In genomic region chr7:35076645-35077044, GRCm38 (mm10) we compare ENCODE assay signal across 12 mouse cellular contexts. TPM values are rescaled to one million over a fixed set of nuclear protein-coding genes. Genes with fewer than 3 reads are reported as not detected.
A peak's percentile ranks its signal among the peaks of the same experiment; 100 is the strongest.
DNase-seq lines count a peak whose midpoint lies in the region; ATAC-seq and TF ChIP-seq lines count a peak whose summit lies in the region.
"Had no signal": no experiment of that assay in that cellular context is flagged by ENCODE, and none has a peak within 500 bp of the region (broad histone marks: within the 10 kb centered on the region; RNA-seq: fewer than 3 reads in every experiment).

No protein-coding gene starts in this region.

- no peak for TF ChIP-seq CTCF in gastrocnemius, adult 2 months (IDR thresholded peaks at IDR 0.05)

- no peak overlapping the region for H3K9ac ChIP-seq in midbrain, embryonic 14.5 days (replicated peaks; ENCODE audit: low read length)
- H3K9ac ChIP-seq in midbrain, embryonic 15.5 days, result no peak overlapping the region
- H3K9ac ChIP-seq in embryonic facial prominence, embryonic 15.5 days, result no peak overlapping the region
- no peak overlapping the region for H3K9ac ChIP-seq in stomach, embryonic 14.5 days (replicated peaks; ENCODE audit: low read depth, low read length)
- H3K9ac ChIP-seq: forebrain, embryonic 13.5 days; limb, embryonic 13.5 days had no signal

- H3K4me1 ChIP-seq in midbrain, embryonic 14.5 days (ENCODE audit: control insufficient read depth, insufficient read depth, low read length), result no peaks in the 10 kb centered on the region
- H3K4me1 ChIP-seq in midbrain, embryonic 15.5 days, result no peaks in the 10 kb centered on the region
- peaks cover 14% of the 10 kb centered on the region for H3K4me1 ChIP-seq in embryonic facial prominence, embryonic 15.5 days
- H3K4me1 ChIP-seq in stomach, embryonic 14.5 days (ENCODE audit: control insufficient read depth, insufficient read depth, low read length), result peaks cover 3% of the 10 kb centered on the region; the same call in 1 of the 2 replicates

- no peak overlapping the region for H3K4me2 ChIP-seq in midbrain, embryonic 14.5 days (ENCODE audit: low read length)
- no peak overlapping the region for H3K4me2 ChIP-seq in midbrain, embryonic 15.5 days
- no peak overlapping the region for H3K4me2 ChIP-seq in embryonic facial prominence, embryonic 15.5 days (replicated peaks)
- H3K4me2 ChIP-seq in stomach, embryonic 14.5 days (replicated peaks; ENCODE audit: low read depth, low read length), result no peak overlapping the region
- H3K4me2 ChIP-seq: forebrain, embryonic 13.5 days; limb, embryonic 13.5 days; midbrain, embryonic 11.5 days had no signal

- no peak overlapping the region for H3K27ac ChIP-seq in gastrocnemius, adult 2 months
- 0 out of 2 replicates have a peak overlapping the region, but pooled peaks have one; percentile 20 for H3K27ac ChIP-seq in midbrain, embryonic 14.5 days (replicated peaks; ENCODE audit: low read depth, low read length)
- no peak overlapping the region for H3K27ac ChIP-seq in midbrain, embryonic 15.5 days
- peak overlapping the region; percentile 68 for H3K27ac ChIP-seq in embryonic facial prominence, embryonic 15.5 days (replicated peaks)
- peak overlapping the region; percentile 27; the same call in 1 of the 2 replicates for H3K27ac ChIP-seq in stomach, embryonic 14.5 days (ENCODE audit: low read length)
- H3K27ac ChIP-seq: forebrain, embryonic 13.5 days; limb, embryonic 13.5 days had no signal

- H3K36me3 ChIP-seq in midbrain, embryonic 14.5 days (ENCODE audit: control insufficient read depth, insufficient read depth, low read length), result no peaks in the 10 kb centered on the region
- no peaks in the 10 kb centered on the region for H3K36me3 ChIP-seq in midbrain, embryonic 15.5 days (replicated peaks)
- no peaks in the 10 kb centered on the region for H3K36me3 ChIP-seq in embryonic facial prominence, embryonic 15.5 days
- no peaks in the 10 kb centered on the region for H3K36me3 ChIP-seq in stomach, embryonic 14.5 days (ENCODE audit: control insufficient read depth, insufficient read depth, low read length)
- H3K36me3 ChIP-seq: limb, embryonic 13.5 days had no signal

- no peaks in the 10 kb centered on the region for H3K27me3 ChIP-seq in midbrain, embryonic 14.5 days (ENCODE audit: control insufficient read depth, insufficient read depth, low read length)
- H3K27me3 ChIP-seq in midbrain, embryonic 15.5 days (replicated peaks), result no peaks in the 10 kb centered on the region
- H3K27me3 ChIP-seq in embryonic facial prominence, embryonic 15.5 days, result no peaks in the 10 kb centered on the region
- H3K27me3 ChIP-seq in stomach, embryonic 14.5 days (ENCODE audit: control insufficient read depth, insufficient read depth, low read length), result no peaks in the 10 kb centered on the region
- H3K27me3 ChIP-seq: forebrain, embryonic 13.5 days; limb, embryonic 13.5 days had no signal

- WGBS in midbrain, embryonic 14.5 days, result 34% methylated on average over 5 of the region's 5 CpGs
- 36% methylated on average over 5 of the region's 5 CpGs for WGBS in midbrain, embryonic 15.5 days
- WGBS in embryonic facial prominence, embryonic 15.5 days, result 39% methylated on average over 5 of the region's 5 CpGs
- 39% methylated on average over 5 of the region's 5 CpGs for WGBS in stomach, embryonic 14.5 days

- DNase-seq in gastrocnemius, adult 2 months, result peak; percentile 24
- no peak for DNase-seq in gastrocnemius, postnatal 4 days (ENCODE audit: low spot score in 2 of 2)
- no peak for DNase-seq in midbrain, embryonic 14.5 days
- DNase-seq in right cerebral cortex, adult 2 months (ENCODE audit: low spot score in 2 of 2), result no peak
- no peak for DNase-seq in layer of hippocampus, adult 9-10 months (ENCODE audit: low spot score)
- DNase-seq: cerebellum, postnatal 14 days had no signal

- ATAC-seq in midbrain, embryonic 14.5 days (ENCODE audit: low FRiP score, low TSS enrichment), result no peak
- ATAC-seq in midbrain, embryonic 15.5 days (replicated peaks), result no peak
- ATAC-seq in embryonic facial prominence, embryonic 15.5 days (ENCODE audit: insufficient number of reproducible peaks, low FRiP score, low TSS enrichment, low read depth), result no peak
- 0 out of 2 replicates have a peak, but pooled peaks have one; percentile 23 for ATAC-seq in stomach, embryonic 14.5 days (ENCODE audit: insufficient number of reproducible peaks, insufficient read depth, low FRiP score, low read depth)
- ATAC-seq: forebrain, embryonic 13.5 days had no signal

- intact Hi-C loops in gastrocnemius, adult 2 months (cut with DNase I), result no loop called here

- H3K9me3 ChIP-seq in midbrain, embryonic 14.5 days (ENCODE audit: control insufficient read depth, low read length), result no peaks in the 10 kb centered on the region
- H3K9me3 ChIP-seq in midbrain, embryonic 15.5 days, result no peaks in the 10 kb centered on the region
- no peaks in the 10 kb centered on the region for H3K9me3 ChIP-seq in embryonic facial prominence, embryonic 15.5 days (replicated peaks)
- H3K9me3 ChIP-seq in stomach, embryonic 14.5 days (ENCODE audit: control insufficient read depth, low read depth, low read length), result no peaks in the 10 kb centered on the region
- H3K9me3 ChIP-seq: forebrain, embryonic 13.5 days; limb, embryonic 13.5 days had no signal

- H3K4me3 ChIP-seq in gastrocnemius, adult 2 months, result no peak overlapping the region
- no peak overlapping the region for H3K4me3 ChIP-seq in midbrain, embryonic 14.5 days (replicated peaks; ENCODE audit: low read depth, low read length)
- no peak overlapping the region for H3K4me3 ChIP-seq in midbrain, embryonic 15.5 days
- H3K4me3 ChIP-seq in embryonic facial prominence, embryonic 15.5 days (replicated peaks), result no peak overlapping the region
- H3K4me3 ChIP-seq in stomach, embryonic 14.5 days (ENCODE audit: low read depth, low read length), result no peak overlapping the region
- H3K4me3 ChIP-seq: forebrain, embryonic 13.5 days; limb, embryonic 13.5 days had no signal

RNA-seq across cellular contexts. Expression of gene Cebpg, which starts 20.3 kb away (rescaled TPM):
- 10 to 100 TPM; 41.0 to 46.0 TPM for total RNA-seq in gastrocnemius, adult 2 months (2021)
- total RNA-seq in gastrocnemius, postnatal 4 days (2021), result 10 to 100 TPM; 23.0 to 24.8 TPM
- 29.6 and 32.0 TPM in 2 replicates for polyA plus RNA-seq in midbrain, embryonic 14.5 days (2014; fragmentation: Nextera tagmentation; extraction: Ambion mirVana)
- polyA plus RNA-seq in midbrain, embryonic 15.5 days (2015; fragmentation: Nextera tagmentation; extraction: Ambion mirVana), result 30.8 and 31.5 TPM in 2 replicates
- 51.4 and 57.6 TPM in 2 replicates for polyA plus RNA-seq in embryonic facial prominence, embryonic 15.5 days (2015; fragmentation: Nextera tagmentation; extraction: Ambion mirVana)
- 34.0 and 36.2 TPM in 2 replicates for polyA plus RNA-seq in stomach, embryonic 14.5 days (2014; fragmentation: Nextera tagmentation; extraction: Ambion mirVana)

RNA-seq across cellular contexts. Expression of gene Cebpa, which starts 42.4 kb away (rescaled TPM):
- total RNA-seq in gastrocnemius, adult 2 months (2021), result 1 to 10 TPM; 3.0 to 4.2 TPM
- 10 to 100 TPM; 10.9 to 19.6 TPM for total RNA-seq in gastrocnemius, postnatal 4 days (2021)
- 0.61 and 0.88 TPM in 2 replicates for polyA plus RNA-seq in midbrain, embryonic 14.5 days (2014; fragmentation: Nextera tagmentation; extraction: Ambion mirVana)
- 0.59 and 0.80 TPM in 2 replicates for polyA plus RNA-seq in midbrain, embryonic 15.5 days (2015; fragmentation: Nextera tagmentation; extraction: Ambion mirVana)
- polyA plus RNA-seq in embryonic facial prominence, embryonic 15.5 days (2015; fragmentation: Nextera tagmentation; extraction: Ambion mirVana), result 16.6 and 18.7 TPM in 2 replicates
- polyA plus RNA-seq in stomach, embryonic 14.5 days (2014; fragmentation: Nextera tagmentation; extraction: Ambion mirVana), result 3.7 and 4.0 TPM in 2 replicates

Comparison
In these comparisons a context has a peak if more than half of its experiments do, and no peak if none do; other contexts are left out.
1. H3K27ac ChIP-seq: peak in midbrain, embryonic 14.5 days (single experiment), embryonic facial prominence, embryonic 15.5 days (single experiment) and stomach, embryonic 14.5 days (single experiment); none in gastrocnemius, adult 2 months (single experiment) and midbrain, embryonic 15.5 days (single experiment).